Mouse (Mus musculus) liver, embryonic 15.5 days (tissue): ENCODE data around the gene Naa11. TPM values are rescaled to one million over a fixed set of nuclear protein-coding genes. Genes with fewer than 3 reads are reported as not detected.

Experiments used
- ATAC-seq: fragments of 200-750 bp; cut with Nextera tagmentation; 2 replicates; pipeline ENCODE4 v1.8.0; 2017; ENCODE audit warnings: moderate number of reproducible peaks, mild to moderate bottlenecking, moderate library complexity; ENCODE audit not compliant: insufficient read depth
- H3K27ac ChIP-seq: fragments of 300-500 bp; sonication (generic); replicated peaks from 2 replicates; pipeline ENCODE4 v1.5.1; 2015; ENCODE audit warnings: mild to moderate bottlenecking, inconsistent platforms
- H3K27me3 ChIP-seq: fragments of 300-500 bp; sonication (generic); 2 replicates; pipeline ENCODE4 v1.6.1; 2015; ENCODE audit warnings: mild to moderate bottlenecking, inconsistent platforms
- H3K36me3 ChIP-seq: fragments of 300-500 bp; sonication (generic); replicated peaks from 2 replicates; pipeline ENCODE4 v1.6.1; 2015; ENCODE audit warnings: moderate library complexity, mild to moderate bottlenecking, inconsistent platforms
- H3K4me1 ChIP-seq: fragments of 300-500 bp; sonication (generic); replicated peaks from 2 replicates; pipeline ENCODE4 v1.6.1; 2015; ENCODE audit warnings: inconsistent platforms
- H3K4me2 ChIP-seq: fragments of 300-500 bp; sonication (generic); 2 replicates; pipeline ENCODE4 v1.6.1; 2015; ENCODE audit warnings: moderate library complexity, mild to moderate bottlenecking, inconsistent platforms
- H3K4me3 ChIP-seq: fragments of 300-500 bp; sonication (generic); replicated peaks from 2 replicates; pipeline ENCODE4 v1.5.1; 2015; ENCODE audit warnings: mild to moderate bottlenecking, inconsistent platforms
- H3K9ac ChIP-seq: fragments of 300-500 bp; sonication (generic); 2 replicates; pipeline ENCODE4 v1.6.1; 2015; ENCODE audit warnings: moderate library complexity, mild to moderate bottlenecking, inconsistent platforms
- H3K9me3 ChIP-seq: fragments of 300-500 bp; sonication (generic); replicated peaks from 2 replicates; pipeline ENCODE4 v1.6.1; 2016; ENCODE audit warnings: inconsistent platforms
- WGBS: fragments of 180-500 bp; shearing (Covaris S2); methylation state at CpG from one replicate; pipeline ENCODE4 v1.1.7; 2015; ENCODE audit warnings: mixed read lengths; ENCODE audit not compliant: insufficient replicate concordance; 5-methylcytosine and 5-hydroxymethylcytosine counted together
- polyA plus RNA-seq: library from polyadenylated mRNA; unstranded; fragments of >200 nt; fragmentation: Nextera tagmentation; extraction: Ambion mirVana; gene quantifications from 2 replicates; pipeline ENCODE4 v1.2.1, GENCODE M21; 2015

Naa11 gene
- polyA plus RNA-seq, 1 experiment from 2014 or later: not detected

DNA sequence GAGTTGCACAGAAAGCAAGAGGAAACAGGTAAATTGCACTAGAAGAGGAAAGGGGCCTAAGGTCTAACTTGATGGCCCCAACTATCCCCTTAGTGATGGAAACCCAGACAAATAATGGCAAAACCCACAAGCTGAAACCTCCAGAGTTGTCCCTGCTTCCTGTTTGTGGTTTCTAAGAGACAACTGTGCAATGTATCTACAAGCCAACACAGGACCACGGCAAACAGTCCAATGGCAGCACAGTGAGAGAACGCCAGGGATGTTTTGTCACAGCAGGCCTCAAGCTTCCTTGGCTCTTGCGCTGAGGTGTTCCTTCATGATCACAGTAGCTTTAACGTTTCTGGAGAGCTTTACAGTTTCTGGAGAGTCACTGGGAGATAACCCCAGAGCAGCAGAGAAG lies 7.8 kb downstream of the Naa11 start:
- H3K27ac ChIP-seq: no peak overlapping the region
- no peak overlapping the region for H3K4me3 ChIP-seq
- H3K9me3 ChIP-seq: no peaks in the 10 kb centered on the region
- no peaks in the 10 kb centered on the region for H3K36me3 ChIP-seq
- no peak for ATAC-seq
- H3K4me2 ChIP-seq: no peak overlapping the region
- 21% methylated on average over 4 of the region's 4 CpGs for WGBS
- H3K9ac ChIP-seq: no peak overlapping the region
- no peaks in the 10 kb centered on the region for H3K27me3 ChIP-seq
- H3K4me1 ChIP-seq: no peaks in the 10 kb centered on the region

DNA sequence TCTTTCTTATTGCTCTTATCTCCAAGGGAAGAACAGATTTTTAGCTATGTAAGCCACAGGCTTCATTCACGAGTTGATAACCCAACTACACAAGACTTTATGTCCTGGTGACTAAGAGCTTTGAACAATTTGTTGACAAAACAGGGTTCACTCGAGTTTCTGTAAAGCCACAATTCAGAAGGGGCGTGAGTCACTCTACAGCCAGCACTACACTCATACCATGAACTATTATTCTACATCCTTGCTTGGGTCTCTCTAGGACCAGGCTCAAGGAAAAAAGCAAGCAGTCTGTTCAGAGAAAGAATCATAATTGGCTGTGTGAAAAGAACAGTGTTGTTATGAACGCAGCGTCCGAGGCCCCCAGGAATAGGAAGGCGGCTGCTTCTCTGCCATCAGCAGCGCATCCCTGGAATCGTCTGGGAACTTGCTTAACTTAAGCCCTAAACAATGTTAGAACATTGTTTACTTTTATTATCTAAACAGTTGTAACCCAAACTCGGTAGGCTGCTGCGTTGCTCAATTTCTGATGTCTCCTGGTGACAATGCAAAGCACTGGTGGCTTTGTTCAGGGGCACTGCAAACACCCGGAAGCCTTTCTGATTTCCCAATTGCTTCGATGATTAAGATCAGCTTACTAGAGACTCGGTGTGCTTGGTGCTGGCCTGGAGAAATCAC lies 9.5 kb downstream of the Naa11 start:
- Histone ChIP-seq H3K9ac (no peak overlapping the region), H3K9me3 (no peaks in the 10 kb centered on the region), H3K27me3 (no peaks in the 10 kb centered on the region), H3K4me2 (no peak overlapping the region), H3K27ac (no peak overlapping the region), H3K36me3 (no peaks in the 10 kb centered on the region), H3K4me1 (no peaks in the 10 kb centered on the region), H3K4me3 (no peak overlapping the region)
- ATAC-seq: no peak
- WGBS: 51% methylated on average over 14 of the region's 14 CpGs

DNA sequence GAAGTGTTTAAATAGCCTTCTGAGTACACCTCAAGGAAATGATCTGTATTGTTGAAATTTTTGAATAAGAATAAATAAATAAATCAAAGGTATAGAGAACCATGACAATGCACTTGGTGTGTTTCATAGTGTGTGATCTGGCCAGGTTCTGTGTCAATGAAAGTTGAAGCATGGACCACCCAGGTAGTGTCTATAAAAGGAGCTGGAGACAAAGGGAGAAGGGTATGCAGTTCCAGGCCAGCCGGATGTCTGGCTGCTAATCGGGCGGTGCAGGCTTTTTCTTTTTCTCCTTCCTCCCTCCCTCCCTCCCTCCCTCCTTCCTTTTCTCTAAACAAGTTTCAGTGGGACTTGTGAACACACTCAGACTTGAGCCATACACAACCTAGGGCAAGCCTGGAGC lies 12.2 kb downstream of the Naa11 start:
- H3K9ac ChIP-seq: no peak overlapping the region
- ATAC-seq: no peak
- H3K4me3 ChIP-seq: no peak overlapping the region
- no peaks in the 10 kb centered on the region for H3K4me1 ChIP-seq
- no peaks in the 10 kb centered on the region for H3K9me3 ChIP-seq
- H3K4me2 ChIP-seq: no peak overlapping the region
- no peaks in the 10 kb centered on the region for H3K27me3 ChIP-seq
- 73% methylated on average over 3 of the region's 3 CpGs for WGBS
- H3K27ac ChIP-seq: no peak overlapping the region
- H3K36me3 ChIP-seq: no peaks in the 10 kb centered on the region

- Histone ChIP-seq H3K36me3 (no peaks in the 10 kb centered on the region), H3K9me3 (no peaks in the 10 kb centered on the region), H3K4me1 (no peaks in the 10 kb centered on the region), H3K27me3 (no peaks in the 10 kb centered on the region), H3K9ac (no peak overlapping the region), H3K4me2 (no peak overlapping the region), H3K27ac (no peak overlapping the region), H3K4me3 (no peak overlapping the region)
- no peak for ATAC-seq
- 49% methylated on average over 8 of the region's 8 CpGs for WGBS
Measured at GRCm38 (mm10) chr5:97364781-97365180, 27.4 kb downstream of the Naa11 start.

DNA sequence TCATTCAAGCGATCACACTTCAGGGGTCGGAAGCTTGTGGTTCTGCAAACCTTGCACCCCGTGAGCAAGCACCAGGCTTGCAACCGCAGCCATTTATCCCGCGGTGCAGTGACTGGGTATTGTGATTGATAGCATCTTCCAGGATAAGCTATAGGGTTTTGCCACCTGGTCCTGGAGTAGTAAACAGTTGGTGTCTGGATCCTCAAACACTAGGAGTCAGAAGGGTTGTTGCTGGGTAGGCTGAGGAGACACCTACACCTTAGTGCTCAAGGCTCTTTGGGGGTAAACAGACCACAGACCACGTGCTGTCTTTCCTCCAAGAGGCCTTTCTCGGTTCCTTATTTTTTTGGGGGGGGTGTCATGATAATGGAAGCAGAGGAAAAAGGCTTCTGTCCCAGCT lies 27.9 kb downstream of the Naa11 start:
- no peak for ATAC-seq
- no peaks in the 10 kb centered on the region for H3K9me3 ChIP-seq
- no peaks in the 10 kb centered on the region for H3K27me3 ChIP-seq
- 30% methylated on average over 8 of the region's 8 CpGs for WGBS
- no peak overlapping the region for H3K4me3 ChIP-seq
- H3K36me3 ChIP-seq: no peaks in the 10 kb centered on the region
- H3K27ac ChIP-seq: no peak overlapping the region
- no peak overlapping the region for H3K4me2 ChIP-seq
- no peaks in the 10 kb centered on the region for H3K4me1 ChIP-seq
- no peak overlapping the region for H3K9ac ChIP-seq

DNA sequence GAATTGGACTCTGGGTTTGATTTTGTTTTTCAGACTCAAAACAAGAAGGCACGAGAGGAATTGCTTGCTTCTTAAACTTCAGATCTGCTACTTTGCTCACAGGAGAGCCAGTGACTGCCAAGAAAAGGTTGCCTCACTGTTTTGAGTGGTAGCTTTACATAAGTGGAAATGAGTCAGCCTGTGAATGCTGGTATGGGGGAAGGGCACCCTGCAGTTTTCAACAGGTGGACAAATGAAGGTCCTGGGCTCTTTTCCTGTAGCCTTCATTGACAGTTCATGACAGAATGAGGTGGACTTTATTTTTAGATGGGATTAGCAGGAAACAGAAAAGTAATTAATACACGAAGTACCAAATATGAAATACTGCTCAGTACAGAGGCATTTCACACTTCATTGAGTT lies 29.6 kb downstream of the Naa11 start:
- H3K9me3 ChIP-seq: no peaks in the 10 kb centered on the region
- H3K27ac ChIP-seq: no peak overlapping the region
- H3K4me1 ChIP-seq: no peaks in the 10 kb centered on the region
- H3K27me3 ChIP-seq: no peaks in the 10 kb centered on the region
- 25% methylated on average over 2 of the region's 2 CpGs for WGBS
- H3K4me3 ChIP-seq: no peak overlapping the region
- no peaks in the 10 kb centered on the region for H3K36me3 ChIP-seq
- no peak overlapping the region for H3K9ac ChIP-seq
- no peak for ATAC-seq
- H3K4me2 ChIP-seq: no peak overlapping the region

GRCm38 (mm10) chr5:97359104-97359503 lies 33.1 kb downstream of the Naa11 start:
- H3K9me3 ChIP-seq: no peaks in the 10 kb centered on the region
- no peaks in the 10 kb centered on the region for H3K4me1 ChIP-seq
- no peak overlapping the region for H3K9ac ChIP-seq
- no peaks in the 10 kb centered on the region for H3K27me3 ChIP-seq
- WGBS: 48% methylated on average over 4 of the region's 4 CpGs
- no peak overlapping the region for H3K27ac ChIP-seq
- H3K4me3 ChIP-seq: no peak overlapping the region
- H3K4me2 ChIP-seq: no peak overlapping the region
- H3K36me3 ChIP-seq: no peaks in the 10 kb centered on the region
- ATAC-seq: no peak

DNA sequence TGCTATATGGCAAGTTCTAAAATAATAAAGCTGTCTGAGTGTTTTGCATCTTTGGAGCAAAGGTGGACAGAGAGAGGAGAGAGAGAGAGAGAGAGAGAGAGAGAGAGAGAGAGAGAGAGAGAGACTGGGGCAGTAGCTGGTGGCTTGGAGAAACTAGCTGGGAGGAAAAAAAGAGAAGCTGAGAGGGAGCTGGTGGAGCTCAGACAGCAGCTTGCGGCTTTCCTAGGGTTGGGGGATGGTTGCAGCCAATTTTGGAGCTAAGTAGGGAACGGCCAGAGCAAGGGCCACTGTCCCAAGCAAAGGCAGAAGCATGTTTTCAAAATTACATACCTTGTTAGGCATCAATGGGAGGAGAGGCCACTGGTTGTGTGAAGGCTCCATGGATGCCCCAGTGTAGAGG lies 36.0 kb downstream of the Naa11 start:
- H3K4me2 ChIP-seq: no peak overlapping the region
- no peaks in the 10 kb centered on the region for H3K4me1 ChIP-seq
- 15% methylated on average over 2 of the region's 2 CpGs for WGBS
- no peaks in the 10 kb centered on the region for H3K27me3 ChIP-seq
- no peak overlapping the region for H3K27ac ChIP-seq
- no peak for ATAC-seq
- H3K36me3 ChIP-seq: no peaks in the 10 kb centered on the region
- no peak overlapping the region for H3K4me3 ChIP-seq
- no peak overlapping the region for H3K9ac ChIP-seq
- no peaks in the 10 kb centered on the region for H3K9me3 ChIP-seq

- ATAC-seq: no peak
- no peak overlapping the region for H3K4me3 ChIP-seq
- no peak overlapping the region for H3K9ac ChIP-seq
- no peaks in the 10 kb centered on the region for H3K36me3 ChIP-seq
- H3K27me3 ChIP-seq: no peaks in the 10 kb centered on the region
- WGBS: 60% methylated on average over 2 of the region's 2 CpGs
- no peaks in the 10 kb centered on the region for H3K4me1 ChIP-seq
- no peak overlapping the region for H3K4me2 ChIP-seq
- H3K9me3 ChIP-seq: no peaks in the 10 kb centered on the region
- H3K27ac ChIP-seq: no peak overlapping the region
Measured at GRCm38 (mm10) chr5:97355152-97355551, 37.0 kb downstream of the Naa11 start.

GRCm38 (mm10) chr5:97348760-97349159 lies 43.4 kb downstream of the Naa11 start:
- WGBS: 82% methylated on average over 2 of the region's 2 CpGs
- H3K9me3 ChIP-seq: 0 out of 2 replicates have a peak, but pooled peaks cover 4% of the 10 kb centered on the region
- H3K9ac ChIP-seq: no peak overlapping the region
- H3K27me3 ChIP-seq: no peaks in the 10 kb centered on the region
- no peak overlapping the region for H3K27ac ChIP-seq
- no peaks in the 10 kb centered on the region for H3K36me3 ChIP-seq
- H3K4me3 ChIP-seq: no peak overlapping the region
- no peak for ATAC-seq
- no peaks in the 10 kb centered on the region for H3K4me1 ChIP-seq
- no peak overlapping the region for H3K4me2 ChIP-seq

DNA sequence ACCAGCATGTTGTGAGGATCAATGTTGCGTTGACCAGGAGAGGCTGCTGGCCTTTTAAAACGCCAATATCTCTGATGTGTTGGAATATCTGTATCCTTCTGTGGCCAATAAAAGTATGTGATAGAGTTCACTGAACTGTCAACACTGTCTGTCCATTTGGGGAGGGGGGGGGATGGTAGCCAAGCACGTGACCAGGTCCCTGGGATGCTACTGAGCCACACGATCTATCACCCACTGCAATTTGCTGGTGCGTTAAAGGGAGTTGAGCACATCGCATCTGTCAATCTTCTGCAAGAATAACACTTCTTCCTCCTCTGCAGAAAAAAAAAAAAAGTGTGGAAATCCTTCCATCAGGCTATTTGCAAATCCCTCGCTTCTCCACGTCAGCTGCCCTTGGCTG lies 43.9 kb downstream of the Naa11 start:
- H3K27me3 ChIP-seq: no peaks in the 10 kb centered on the region
- 76% methylated on average over 8 of the region's 8 CpGs for WGBS
- no peak for ATAC-seq
- no peak overlapping the region for H3K4me3 ChIP-seq
- H3K9me3 ChIP-seq: 0 out of 2 replicates have a peak, but pooled peaks cover 4% of the 10 kb centered on the region
- no peak overlapping the region for H3K4me2 ChIP-seq
- no peaks in the 10 kb centered on the region for H3K4me1 ChIP-seq
- no peaks in the 10 kb centered on the region for H3K36me3 ChIP-seq
- H3K9ac ChIP-seq: no peak overlapping the region
- H3K27ac ChIP-seq: no peak overlapping the region

DNA sequence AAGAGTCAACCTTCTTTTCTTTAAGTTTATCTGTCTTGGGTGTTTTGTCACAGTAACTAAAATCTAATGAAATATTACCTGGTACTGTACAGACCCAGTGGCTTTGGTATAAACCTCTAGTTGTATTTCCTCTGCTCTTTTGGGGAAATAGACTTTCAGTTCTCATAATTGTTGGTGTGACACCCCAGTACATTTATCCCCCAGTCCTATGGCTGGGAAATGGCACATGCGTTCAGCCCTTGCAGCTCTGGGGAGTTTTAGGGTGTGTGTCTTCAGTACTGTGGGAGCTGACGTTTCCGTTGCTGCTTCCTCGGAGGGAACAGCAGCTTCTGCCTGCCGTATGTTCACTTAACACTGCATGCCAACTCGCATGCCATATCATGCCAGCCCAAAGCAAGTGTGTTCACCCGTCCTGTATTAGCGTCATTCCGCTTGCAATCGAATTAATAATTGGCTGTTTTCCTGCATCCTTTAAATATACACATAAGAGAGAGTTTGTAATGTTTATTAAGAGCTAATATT lies 46.4 kb downstream of the Naa11 start:
- Histone ChIP-seq H3K4me1 (no peaks in the 10 kb centered on the region), H3K9ac (no peak overlapping the region), H3K9me3 (0 out of 2 replicates have a peak, but pooled peaks cover 4% of the 10 kb centered on the region), H3K27ac (no peak overlapping the region), H3K4me3 (no peak overlapping the region), H3K4me2 (no peak overlapping the region), H3K36me3 (no peaks in the 10 kb centered on the region), H3K27me3 (no peaks in the 10 kb centered on the region)
- no peak for ATAC-seq
- WGBS: 77% methylated on average over 10 of the region's 10 CpGs
